Mouse (Mus musculus) ES-E14 (cell line): ENCODE data around the gene Nos2.

ENCODE experiments used
- HCFC1 ChIP-seq: IDR thresholded peaks from 2 replicates; pipeline ENCODE4 v1.6.1; 2012; ENCODE audit warnings: low read length, inconsistent platforms, borderline replicate concordance; ENCODE audit not compliant: insufficient read depth
- MAFK ChIP-seq: IDR thresholded peaks from 2 replicates; pipeline ENCODE4 v1.6.1; 2014; ENCODE audit warnings: mild to moderate bottlenecking, low read depth, low read length, inconsistent platforms; ENCODE audit not compliant: insufficient read depth

DNA sequence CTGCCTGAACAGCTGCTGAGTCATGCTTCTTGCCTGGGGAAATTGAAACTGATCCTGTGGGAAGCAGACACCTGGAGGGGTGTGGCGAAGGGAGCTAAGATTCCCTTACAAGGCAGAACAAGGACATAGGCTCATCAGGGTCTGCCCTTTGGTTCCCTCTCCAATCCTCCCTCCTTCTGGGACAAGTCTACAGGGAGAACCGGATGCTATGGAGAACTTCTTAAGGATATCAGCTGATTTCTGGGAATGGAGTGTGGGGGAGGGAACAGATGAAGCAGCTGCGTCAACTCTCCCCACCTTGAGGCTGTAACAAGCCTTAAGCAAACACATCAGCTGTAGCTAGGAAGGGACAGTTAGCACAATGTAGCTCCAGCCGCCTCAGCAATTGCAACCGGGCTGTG, 82.0 kb downstream of the Nos2 start:
- TF ChIP-seq HCFC1 (no peak), MAFK (peak; percentile 95)
